8 mouse cellular contexts compared by ENCODE assay signal in genomic region chr17:32285138-32285670, GRCm38 (mm10). TPM values are rescaled to one million over a fixed set of nuclear protein-coding genes. Genes with fewer than 3 reads are reported as not detected.
DNase-seq lines count a peak whose midpoint lies in the region; ATAC-seq and TF ChIP-seq lines count a peak whose summit lies in the region.

No protein-coding gene starts in this region.

- H3K9ac ChIP-seq in CH12.LX (ENCODE audit: insufficient read depth, low read depth): peak overlapping the region; percentile 76
- peak overlapping the region; percentile 97 for H3K9ac ChIP-seq in forebrain, embryonic 16.5 days (replicated peaks; ENCODE audit: low read depth, low read length)
- H3K9ac ChIP-seq in liver, embryonic 15.5 days: peak overlapping the region; percentile 99

- WGBS in forebrain, embryonic 16.5 days: 41% methylated on average over 6 of the region's 6 CpGs
- WGBS in liver, embryonic 15.5 days (ENCODE audit: insufficient replicate concordance): 24% methylated on average over 6 of the region's 6 CpGs

- no peak for TF ChIP-seq EP300 in CH12.LX (IDR thresholded peaks at IDR 0.05; ENCODE audit: low read length)

- peaks cover 44% of the 10 kb centered on the region for H3K79me2 ChIP-seq in CH12.LX (replicated peaks; ENCODE audit: control insufficient read depth, extremely low read depth, insufficient read depth, poor library complexity, severe bottlenecking)

- dilution Hi-C loops in CH12.LX (cut with MboI; ENCODE audit: extremely low pct_ligation_motif_present, extremely low pct_unique_long_range_greater_than_20kb, low sequenced_read_pairs): no loop called here

- H3K4me3 ChIP-seq in erythroblast, embryonic 14.5 days (replicated peaks): peak overlapping the region; percentile 100
- peak overlapping the region; percentile 79 to 93 (median 83) for H3K4me3 ChIP-seq in CH12.LX (replicated peaks in 1 of 3; ENCODE audit: low read depth in 2 of 3, low read length in 2 of 3, poor library complexity in 1 of 3)
- peak overlapping the region; percentile 95 for H3K4me3 ChIP-seq in forebrain, embryonic 16.5 days (replicated peaks; ENCODE audit: low read length)
- peak overlapping the region; percentile 92 for H3K4me3 ChIP-seq in liver, embryonic 15.5 days (replicated peaks)

- no peak for DNase-seq in CH12.LX (ENCODE audit: extremely low read depth)
- no peak for DNase-seq in frontal cortex, postnatal 10 days (ENCODE audit: low spot score in 2 of 2)
- no peak for DNase-seq in gastrocnemius, postnatal 10 days
- DNase-seq in embryo, embryonic 9.5 days (ENCODE audit: extremely low spot score): no peak

- no peak overlapping the region for H3K27ac ChIP-seq in CH12.LX (ENCODE audit: insufficient read depth, low read depth)
- H3K27ac ChIP-seq in forebrain, embryonic 16.5 days (ENCODE audit: low read length): peak overlapping the region; percentile 100
- H3K27ac ChIP-seq in liver, embryonic 15.5 days (replicated peaks): peak overlapping the region; percentile 100

- no peaks in the 10 kb centered on the region for H3K9me3 ChIP-seq in erythroblast, embryonic 14.5 days (ENCODE audit: control insufficient read depth, low read length)
- H3K9me3 ChIP-seq in CH12.LX (replicated peaks; ENCODE audit: low read length): no peaks in the 10 kb centered on the region
- no peaks in the 10 kb centered on the region for H3K9me3 ChIP-seq in forebrain, embryonic 16.5 days (ENCODE audit: control insufficient read depth, low read length)
- no peaks in the 10 kb centered on the region for H3K9me3 ChIP-seq in liver, embryonic 15.5 days (replicated peaks)

- in situ Hi-C loops in CH12.LX (cut with MboI; ENCODE audit: low pct_ligation_motif_present, low pct_unique_long_range_greater_than_20kb, low sequenced_read_pairs): loop anchor here (5.0 kb wide), 1 partner anchor 43 kb away; no protein-coding TSS in a partner anchor

- TF ChIP-seq RAD21 in CH12.LX (IDR thresholded peaks at IDR 0.05; ENCODE audit: low read depth, low read length): no peak

- no peaks in the 10 kb centered on the region for H3K27me3 ChIP-seq in erythroblast, embryonic 14.5 days (ENCODE audit: control insufficient read depth)
- H3K27me3 ChIP-seq in CH12.LX (replicated peaks): no peaks in the 10 kb centered on the region
- H3K27me3 ChIP-seq in forebrain, embryonic 16.5 days (replicated peaks; ENCODE audit: control insufficient read depth, insufficient read depth, low read length): no peaks in the 10 kb centered on the region
- H3K27me3 ChIP-seq in liver, embryonic 15.5 days: no peaks in the 10 kb centered on the region

- peaks cover 9% of the 10 kb centered on the region for H3K36me3 ChIP-seq in erythroblast, embryonic 14.5 days (ENCODE audit: control insufficient read depth)
- peaks cover 0 to 5% of the 10 kb centered on the region in 2 experiments for H3K36me3 ChIP-seq in CH12.LX (replicated peaks in 1 of 2; ENCODE audit: control insufficient read depth in 1 of 2, insufficient read depth in 1 of 2, low read length in 1 of 2)
- H3K36me3 ChIP-seq in forebrain, embryonic 16.5 days (ENCODE audit: control insufficient read depth, insufficient read depth): no peaks in the 10 kb centered on the region
- H3K36me3 ChIP-seq in liver, embryonic 15.5 days (replicated peaks): no peaks in the 10 kb centered on the region

- no peak for TF ChIP-seq CTCF in CH12.LX (conservative IDR thresholded peaks at IDR 0.05 in 1 of 2, IDR thresholded peaks at IDR 0.05 in 1 of 2; ENCODE audit: low read depth in 2 of 2, low read length in 2 of 2)

- H3K4me1 ChIP-seq in erythroblast, embryonic 14.5 days (ENCODE audit: control insufficient read depth): peaks cover 43% of the 10 kb centered on the region
- peaks cover 6 to 32% of the 10 kb centered on the region in 2 experiments; a peak in 3 of 4 replicates for H3K4me1 ChIP-seq in CH12.LX (ENCODE audit: control insufficient read depth in 1 of 2, insufficient read depth in 2 of 2)
- H3K4me1 ChIP-seq in forebrain, embryonic 16.5 days (replicated peaks; ENCODE audit: control insufficient read depth, insufficient read depth, low read length): peaks cover 24% of the 10 kb centered on the region
- peaks cover 45% of the 10 kb centered on the region for H3K4me1 ChIP-seq in liver, embryonic 15.5 days (replicated peaks)

- ATAC-seq in erythroblast, adult 5-6 weeks (replicated peaks; ENCODE audit: low FRiP score, poor library complexity, severe bottlenecking): no peak
- no peak for ATAC-seq in forebrain, embryonic 16.5 days
- no peak for ATAC-seq in liver, embryonic 15.5 days (ENCODE audit: insufficient read depth)

- TF ChIP-seq POLR2A in CH12.LX (IDR thresholded peaks at IDR 0.05; ENCODE audit: low read depth, low read length): no peak

- peak overlapping the region; percentile 92 for H3K4me2 ChIP-seq in CH12.LX (ENCODE audit: insufficient read depth, low read depth, poor library complexity, severe bottlenecking)
- peak overlapping the region; percentile 87 for H3K4me2 ChIP-seq in forebrain, embryonic 16.5 days (ENCODE audit: low read length)
- H3K4me2 ChIP-seq in liver, embryonic 15.5 days: peak overlapping the region; percentile 85

TF ChIP-seq in CH12.LX, 34 proteins besides CTCF, POLR2A, EP300 and RAD21:
- TF ChIP-seq BHLHE40 (IDR thresholded peaks at IDR 0.05; ENCODE audit: low read depth, low read length) (no peak), ZMIZ1 (IDR thresholded peaks at IDR 0.05; ENCODE audit: low read depth, low read length) (no peak), MEF2A (IDR thresholded peaks at IDR 0.05; ENCODE audit: borderline replicate concordance, low read depth, low read length) (no peak)

RNA-seq across cellular contexts. Expression of gene Brd4, which starts 0.7 kb away (rescaled TPM):
- 26.1 and 31.0 TPM in 2 replicates for polyA plus RNA-seq in erythroblast, embryonic 14.5 days (2012)
- total RNA-seq in erythroblast, adult 5-6 weeks (2015; ENCODE audit: low replicate concordance): 110 and 125 TPM in 2 replicates
- 106 TPM in 2 replicates for total RNA-seq in erythroblast, adult 5-6 weeks (2017; ENCODE audit: low replicate concordance)
- total RNA-seq in CH12.LX (2012; rRNA removed) (17.5 and 19.1 TPM in 2 replicates), CH12.LX (2014; rRNA removed) (4.8 and 6.3 TPM in 2 replicates)
- polyA plus RNA-seq in CH12.LX (2012; ENCODE audit: insufficient read length, low read depth): 68.1 and 68.5 TPM in 2 replicates
- 82.2 and 83.8 TPM in 2 replicates for polyA plus RNA-seq in forebrain, embryonic 16.5 days (2015; fragmentation: Nextera tagmentation; extraction: Ambion mirVana)
- polyA plus RNA-seq in liver, embryonic 15.5 days (2015; fragmentation: Nextera tagmentation; extraction: Ambion mirVana): 31.5 and 34.7 TPM in 2 replicates
- total RNA-seq in gastrocnemius, postnatal 10 days (2021): 10 to 100 TPM; 55.4 to 70.2 TPM

RNA-seq across cellular contexts. Expression of gene Akap8, which starts 35.8 kb away (rescaled TPM):
- polyA plus RNA-seq in erythroblast, embryonic 14.5 days (2012): 11.5 and 13.2 TPM in 2 replicates
- 13.1 and 25.3 TPM in 2 replicates for total RNA-seq in erythroblast, adult 5-6 weeks (2015; ENCODE audit: low replicate concordance)
- 31.6 and 51.6 TPM in 2 replicates for total RNA-seq in erythroblast, adult 5-6 weeks (2017; ENCODE audit: low replicate concordance)
- total RNA-seq in CH12.LX (2012; rRNA removed) (62.5 and 85.8 TPM in 2 replicates), CH12.LX (2014; rRNA removed) (75.2 and 80.2 TPM in 2 replicates)
- polyA plus RNA-seq in CH12.LX (2012; ENCODE audit: insufficient read length, low read depth): 146 and 174 TPM in 2 replicates
- 112 and 123 TPM in 2 replicates for polyA plus RNA-seq in forebrain, embryonic 16.5 days (2015; fragmentation: Nextera tagmentation; extraction: Ambion mirVana)
- 29.1 and 32.3 TPM in 2 replicates for polyA plus RNA-seq in liver, embryonic 15.5 days (2015; fragmentation: Nextera tagmentation; extraction: Ambion mirVana)
- 10 to 100 TPM; 37.6 to 50.2 TPM for total RNA-seq in gastrocnemius, postnatal 10 days (2021)
